Mouse (Mus musculus): Measurements from ENCODE around the gene Hist1h3f. TPM values are rescaled to one million over a fixed set of nuclear protein-coding genes. Genes with fewer than 3 reads are reported as not detected.
"Not testable (repeated sequence)": the region's sequence is repeated elsewhere in the genome, so short reads cannot be mapped to it uniquely, and the experiment has no call there.

Gene Hist1h3f
- polyA plus RNA-seq, 1 experiment from 2014 or later: 1.4 TPM

DNA sequence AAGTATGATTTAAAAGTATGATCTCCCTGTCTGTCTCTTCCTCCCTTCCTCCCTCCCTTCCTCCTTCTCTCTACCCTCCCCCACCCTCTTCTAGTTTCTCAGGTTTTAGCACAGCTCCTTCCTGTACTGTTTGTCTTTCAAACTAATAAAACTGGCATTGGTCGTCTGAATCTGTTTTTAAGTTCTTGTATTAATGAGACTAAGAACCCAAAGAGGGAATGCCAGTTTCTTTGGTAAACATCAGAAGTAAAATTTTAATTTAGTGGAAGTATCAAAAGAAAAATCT is 43.0 kb downstream of the Hist1h3f start:
- peak overlapping the region; percentile 60 for H3K4me3 ChIP-seq (replicated peaks)
- peaks cover 44% of the 10 kb centered on the region for H3K4me1 ChIP-seq (replicated peaks)
- no peaks in the 10 kb centered on the region for H3K27me3 ChIP-seq
- peak overlapping the region; percentile 66 for H3K9ac ChIP-seq
- H3K27ac ChIP-seq (replicated peaks): peak overlapping the region; percentile 97
- H3K9me3 ChIP-seq (replicated peaks): no peaks in the 10 kb centered on the region
- no peaks in the 10 kb centered on the region for H3K36me3 ChIP-seq (replicated peaks)
- H3K4me2 ChIP-seq: peak overlapping the region; percentile 74
- ATAC-seq (ENCODE audit: insufficient read depth): no peak
- 4% methylated on average over 1 of the region's 1 CpGs for WGBS (ENCODE audit: insufficient replicate concordance)

DNA sequence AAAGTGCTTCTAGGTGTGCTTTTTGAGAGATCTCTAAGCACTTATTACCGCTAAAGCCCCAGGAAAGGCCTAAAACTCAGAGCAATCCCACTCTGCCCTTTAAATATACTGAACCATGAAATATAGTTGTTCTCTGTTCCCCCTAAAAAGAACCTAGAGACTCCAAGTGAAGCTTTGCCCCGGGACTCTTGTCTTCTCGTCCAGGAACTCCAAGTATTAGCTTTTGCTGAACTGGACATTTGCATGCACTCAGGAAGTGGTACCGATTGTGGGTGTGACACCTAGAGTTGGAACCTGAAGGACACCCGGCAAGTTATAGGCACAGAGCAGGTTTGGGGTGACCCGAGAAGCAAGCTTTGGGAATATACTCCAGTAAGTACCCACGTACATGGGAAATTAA is 47.4 kb downstream of the Hist1h3f start:
- ATAC-seq (ENCODE audit: insufficient read depth): no peak
- Histone ChIP-seq H3K27ac (replicated peaks) (no peak overlapping the region), H3K9ac (no peak overlapping the region), H3K4me1 (replicated peaks) (peaks cover 55% of the 10 kb centered on the region), H3K27me3 (no peaks in the 10 kb centered on the region), H3K36me3 (replicated peaks) (no peaks in the 10 kb centered on the region), H3K4me3 (replicated peaks) (no peak overlapping the region), H3K9me3 (replicated peaks) (no peaks in the 10 kb centered on the region), H3K4me2 (no peak overlapping the region)
- WGBS (ENCODE audit: insufficient replicate concordance): 84% methylated on average over 7 of the region's 7 CpGs

DNA sequence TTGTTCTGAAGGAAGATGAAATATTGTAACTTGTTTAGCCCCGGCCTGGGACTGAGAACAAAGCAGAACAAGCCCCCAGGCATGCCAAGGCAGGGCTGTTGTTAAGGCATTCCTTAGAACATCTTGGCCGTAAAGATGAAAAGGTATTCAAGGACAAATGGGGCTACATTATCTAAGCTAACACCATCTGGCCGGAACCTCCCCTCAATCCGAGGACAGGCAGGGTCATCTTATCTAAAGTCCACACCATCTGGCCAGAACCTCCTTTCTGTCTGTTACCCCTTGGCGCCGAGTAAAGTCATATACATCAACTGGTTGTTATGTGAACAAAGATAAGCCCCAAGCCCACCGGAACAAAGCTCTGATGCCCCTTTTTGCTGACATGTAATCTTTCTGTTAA is 48.0 kb downstream of the Hist1h3f start:
- WGBS (ENCODE audit: insufficient replicate concordance): 67% methylated on average over 7 of the region's 7 CpGs
- not testable (repeated sequence) for H3K4me2 ChIP-seq; H3K27ac ChIP-seq (replicated peaks); H3K27me3 ChIP-seq; H3K9ac ChIP-seq; H3K4me3 ChIP-seq (replicated peaks); H3K9me3 ChIP-seq (replicated peaks); ATAC-seq (ENCODE audit: insufficient read depth); H3K36me3 ChIP-seq (replicated peaks)
- H3K4me1 ChIP-seq (replicated peaks): peaks cover 54% of the 10 kb centered on the region

DNA sequence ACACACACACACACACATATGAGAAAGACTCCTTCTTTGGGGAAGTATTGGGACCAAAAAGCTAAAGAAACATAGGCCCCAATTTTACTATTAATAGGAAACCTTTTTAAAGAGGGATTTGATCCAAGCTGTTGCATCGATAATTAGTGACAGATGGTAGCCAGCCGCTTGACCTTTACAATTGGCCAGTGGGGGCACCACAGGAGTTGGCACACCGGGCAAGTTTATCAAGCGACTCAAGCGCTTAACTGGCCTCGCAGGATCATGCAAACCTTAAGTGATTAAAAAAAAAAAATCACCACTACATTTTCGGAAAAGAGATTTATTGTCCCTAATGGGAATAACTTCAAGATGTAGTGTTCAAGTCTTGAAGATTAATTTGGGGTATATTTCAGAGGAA is 48.8 kb downstream of the Hist1h3f start:
- Histone ChIP-seq H3K9ac (peak overlapping the region; percentile 35; the same call in 1 of the 2 replicates), H3K27me3 (no peaks in the 10 kb centered on the region), H3K36me3 (replicated peaks) (no peaks in the 10 kb centered on the region), H3K4me2 (no peak overlapping the region), H3K27ac (replicated peaks) (peak overlapping the region; percentile 84), H3K9me3 (replicated peaks) (no peaks in the 10 kb centered on the region), H3K4me1 (replicated peaks) (peaks cover 57% of the 10 kb centered on the region), H3K4me3 (replicated peaks) (no peak overlapping the region)
- no peak for ATAC-seq (ENCODE audit: insufficient read depth)
- 73% methylated on average over 7 of the region's 7 CpGs for WGBS (ENCODE audit: insufficient replicate concordance)

DNA sequence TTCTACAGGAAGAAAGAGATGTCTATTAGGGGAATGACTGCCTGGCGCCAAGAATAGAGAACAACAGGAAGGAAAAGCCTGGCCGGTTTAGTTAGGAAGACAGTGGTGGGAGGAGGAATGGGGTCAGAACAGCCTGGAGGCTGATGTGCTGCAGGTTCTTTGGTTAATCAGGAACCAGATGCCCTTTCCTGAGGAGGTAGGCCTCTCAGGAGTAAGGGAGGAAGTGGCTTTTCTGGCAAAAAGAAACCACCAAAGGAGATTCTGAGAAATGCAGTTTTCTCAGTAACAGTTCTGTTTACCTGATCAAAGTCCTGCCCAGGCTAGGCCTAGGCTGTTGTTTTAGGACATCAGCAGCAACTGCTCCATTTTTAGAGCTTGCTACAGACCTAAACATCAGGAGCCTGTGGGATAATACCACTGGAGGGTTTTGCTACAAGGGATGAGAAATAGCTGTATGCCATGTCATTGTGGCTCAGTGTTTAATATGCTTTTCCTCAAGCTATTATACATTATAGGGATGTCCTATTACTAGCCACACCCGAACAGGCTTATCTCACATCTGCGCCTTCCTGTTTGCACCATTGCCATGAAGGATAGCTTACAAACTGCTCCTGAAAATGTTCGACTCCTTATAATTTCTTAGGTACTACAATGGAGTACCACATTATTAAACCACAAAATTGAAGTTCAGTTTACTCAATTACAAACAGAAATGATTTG is 49.4 kb downstream of the Hist1h3f start:
- peak overlapping the region; percentile 21; the same call in 1 of the 2 replicates for H3K4me2 ChIP-seq
- H3K9me3 ChIP-seq (replicated peaks): no peaks in the 10 kb centered on the region
- no peaks in the 10 kb centered on the region for H3K36me3 ChIP-seq (replicated peaks)
- H3K27ac ChIP-seq (replicated peaks): peak overlapping the region; percentile 84
- no peak overlapping the region for H3K4me3 ChIP-seq (replicated peaks)
- H3K4me1 ChIP-seq (replicated peaks): peaks cover 57% of the 10 kb centered on the region
- peak overlapping the region; percentile 35 for H3K9ac ChIP-seq
- no peaks in the 10 kb centered on the region for H3K27me3 ChIP-seq
- no peak for ATAC-seq (ENCODE audit: insufficient read depth)
- WGBS (ENCODE audit: insufficient replicate concordance): 13% methylated on average over 5 of the region's 5 CpGs

Small RNA genes within 50 kb of the gene (microRNA-seq; reads per million reads assigned to microRNA genes)
- gene Gm44297 (not detected), gene Gm44359 (not detected), gene Gm44394 (not detected), gene n-TStga1 (6.3 reads per million, percentile 21 among the genes with 10 or more reads in this experiment)

Other genes with a start within 250 kb of the Hist1h3f start
- gene Zfp322a, start 174.8 kb upstream of the Hist1h3f start, polyA plus RNA-seq (2015; fragmentation: Nextera tagmentation; extraction: Ambion mirVana): 11.2 and 12.6 TPM in 2 replicates
- 5.1 and 5.2 TPM in 2 replicates for gene Abt1, start 120.2 kb upstream of the Hist1h3f start, polyA plus RNA-seq (2015; fragmentation: Nextera tagmentation; extraction: Ambion mirVana)
- gene Btn1a1, start 78.2 kb upstream of the Hist1h3f start, polyA plus RNA-seq (2015; fragmentation: Nextera tagmentation; extraction: Ambion mirVana): 1.6 and 2.1 TPM in 2 replicates
- not detected in 2 replicates for gene Btn2a2, start 55.2 kb upstream of the Hist1h3f start, polyA plus RNA-seq (2015; fragmentation: Nextera tagmentation; extraction: Ambion mirVana)
- 4.6 and 7.0 TPM in 2 replicates for gene Hist1h4h, start 13.0 kb upstream of the Hist1h3f start, polyA plus RNA-seq (2015; fragmentation: Nextera tagmentation; extraction: Ambion mirVana)
- 8.3 and 9.7 TPM in 2 replicates for gene Hist1h2af, start 10.1 kb upstream of the Hist1h3f start, polyA plus RNA-seq (2015; fragmentation: Nextera tagmentation; extraction: Ambion mirVana)
- gene Hist1h3g, start 8.6 kb upstream of the Hist1h3f start, polyA plus RNA-seq (2015; fragmentation: Nextera tagmentation; extraction: Ambion mirVana): 9.4 and 11.7 TPM in 2 replicates
- 1.5 and 1.6 TPM in 2 replicates for gene Hist1h2bh, start 660 bp upstream of the Hist1h3f start, polyA plus RNA-seq (2015; fragmentation: Nextera tagmentation; extraction: Ambion mirVana)
- 1.4 and 2.5 TPM in 2 replicates for gene Hist1h4f, start 7.6 kb downstream of the Hist1h3f start, polyA plus RNA-seq (2015; fragmentation: Nextera tagmentation; extraction: Ambion mirVana)
- 1.1 TPM in 2 replicates for gene Hist1h1d, start 9.2 kb downstream of the Hist1h3f start, polyA plus RNA-seq (2015; fragmentation: Nextera tagmentation; extraction: Ambion mirVana)
- gene Hist1h3e, start 18.3 kb downstream of the Hist1h3f start, polyA plus RNA-seq (2015; fragmentation: Nextera tagmentation; extraction: Ambion mirVana): 2.7 and 4.4 TPM in 2 replicates
- 75.0 and 100 TPM in 2 replicates for gene Hist1h2ae, start 27.2 kb downstream of the Hist1h3f start, polyA plus RNA-seq (2015; fragmentation: Nextera tagmentation; extraction: Ambion mirVana)
- 10.0 and 11.6 TPM in 2 replicates for gene Hist1h2bg, start 27.3 kb downstream of the Hist1h3f start, polyA plus RNA-seq (2015; fragmentation: Nextera tagmentation; extraction: Ambion mirVana)
- gene Hist1h2bf, start 30.1 kb downstream of the Hist1h3f start, polyA plus RNA-seq (2015; fragmentation: Nextera tagmentation; extraction: Ambion mirVana): 4.0 and 6.7 TPM in 2 replicates
- gene Hist1h2ad, start 30.3 kb downstream of the Hist1h3f start, polyA plus RNA-seq (2015; fragmentation: Nextera tagmentation; extraction: Ambion mirVana): 3.6 and 4.1 TPM in 2 replicates
- gene Hist1h3d, start 31.7 kb downstream of the Hist1h3f start, polyA plus RNA-seq (2015; fragmentation: Nextera tagmentation; extraction: Ambion mirVana): 6.0 and 7.4 TPM in 2 replicates
- 125 and 146 TPM in 2 replicates for gene Hist1h4d, start 37.5 kb downstream of the Hist1h3f start, polyA plus RNA-seq (2015; fragmentation: Nextera tagmentation; extraction: Ambion mirVana)
- gene Hist1h2be, start 77.1 kb downstream of the Hist1h3f start, polyA plus RNA-seq (2015; fragmentation: Nextera tagmentation; extraction: Ambion mirVana): 1.8 and 1.9 TPM in 2 replicates
- gene Hist1h1e, start 78.5 kb downstream of the Hist1h3f start, polyA plus RNA-seq (2015; fragmentation: Nextera tagmentation; extraction: Ambion mirVana): 24.7 and 26.6 TPM in 2 replicates
- gene Hist1h2ac, start 139.9 kb downstream of the Hist1h3f start, polyA plus RNA-seq (2015; fragmentation: Nextera tagmentation; extraction: Ambion mirVana): 1.2 and 1.4 TPM in 2 replicates
- gene Hist1h2bc, start 140.1 kb downstream of the Hist1h3f start, polyA plus RNA-seq (2015; fragmentation: Nextera tagmentation; extraction: Ambion mirVana): 136 and 151 TPM in 2 replicates
- 0.17 TPM in 1 of 2 replicates, not detected in the other for gene Hist1h1t, start 151.8 kb downstream of the Hist1h3f start, polyA plus RNA-seq (2015; fragmentation: Nextera tagmentation; extraction: Ambion mirVana)
- gene Hist1h4c, start 154.4 kb downstream of the Hist1h3f start, polyA plus RNA-seq (2015; fragmentation: Nextera tagmentation; extraction: Ambion mirVana): 7.3 and 8.8 TPM in 2 replicates
- 13.6 and 16.4 TPM in 2 replicates for gene Hfe, start 166.8 kb downstream of the Hist1h3f start, polyA plus RNA-seq (2015; fragmentation: Nextera tagmentation; extraction: Ambion mirVana)
- gene Hist1h1c, start 194.8 kb downstream of the Hist1h3f start, polyA plus RNA-seq (2015; fragmentation: Nextera tagmentation; extraction: Ambion mirVana): 81.0 and 85.5 TPM in 2 replicates
- gene Hist1h3c, start 201.6 kb downstream of the Hist1h3f start, polyA plus RNA-seq (2015; fragmentation: Nextera tagmentation; extraction: Ambion mirVana): 6.4 and 7.3 TPM in 2 replicates
- gene Hist1h2bb, start 202.7 kb downstream of the Hist1h3f start, polyA plus RNA-seq (2015; fragmentation: Nextera tagmentation; extraction: Ambion mirVana): 5.6 and 5.7 TPM in 2 replicates
- gene Hist1h2ab, start 207.1 kb downstream of the Hist1h3f start, polyA plus RNA-seq (2015; fragmentation: Nextera tagmentation; extraction: Ambion mirVana): 60.0 and 64.5 TPM in 2 replicates
- gene Hist1h3b, start 208.2 kb downstream of the Hist1h3f start, polyA plus RNA-seq (2015; fragmentation: Nextera tagmentation; extraction: Ambion mirVana): 13.6 and 15.4 TPM in 2 replicates
- gene Hist1h4b, start 213.0 kb downstream of the Hist1h3f start, polyA plus RNA-seq (2015; fragmentation: Nextera tagmentation; extraction: Ambion mirVana): 2.7 and 4.1 TPM in 2 replicates
- 0.40 TPM in 1 of 2 replicates, not detected in the other for gene Hist1h4a, start 217.2 kb downstream of the Hist1h3f start, polyA plus RNA-seq (2015; fragmentation: Nextera tagmentation; extraction: Ambion mirVana)
- 6.4 and 7.6 TPM in 2 replicates for gene Hist1h3a, start 218.3 kb downstream of the Hist1h3f start, polyA plus RNA-seq (2015; fragmentation: Nextera tagmentation; extraction: Ambion mirVana)
- gene Hist1h1a, start 219.6 kb downstream of the Hist1h3f start, polyA plus RNA-seq (2015; fragmentation: Nextera tagmentation; extraction: Ambion mirVana): 3.5 and 4.3 TPM in 2 replicates
- not detected in 2 replicates for gene Trim38, start 225.9 kb downstream of the Hist1h3f start, polyA plus RNA-seq (2015; fragmentation: Nextera tagmentation; extraction: Ambion mirVana)

All from liver, embryonic 15.5 days (tissue).